Comparison of ENCODE assay signal across 8 mouse cellular contexts in the genomic region with DNA sequence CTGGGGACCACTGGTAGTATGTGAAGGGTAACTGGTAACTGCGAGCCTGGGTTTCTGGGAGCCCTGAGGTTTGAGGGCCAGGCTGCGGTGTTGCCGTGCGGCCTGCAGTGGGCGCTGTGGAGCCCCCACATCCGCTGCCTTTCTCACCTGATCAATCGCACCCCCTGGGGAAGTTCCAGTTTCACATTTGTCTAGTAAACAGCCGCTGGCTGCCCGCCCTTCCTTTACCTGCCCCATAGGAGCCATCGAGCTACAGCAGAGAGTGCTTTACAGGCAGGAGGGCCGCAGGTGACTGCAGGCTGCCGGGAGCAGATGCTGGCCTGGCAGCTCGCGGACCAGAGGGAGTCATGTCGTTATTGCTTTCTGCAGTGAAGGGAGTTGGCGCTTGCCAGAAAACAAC.
DNase-seq lines count a peak whose midpoint lies in the region; ATAC-seq and TF ChIP-seq lines count a peak whose summit lies in the region.

No protein-coding gene starts in this region.

- H3K9ac ChIP-seq in limb, embryonic 12.5 days (replicated peaks), result 0 out of 2 replicates have a peak overlapping the region, but pooled peaks have one; percentile 23
- no peak overlapping the region; the same call in 1 of the 2 replicates for H3K9ac ChIP-seq in midbrain, embryonic 12.5 days (replicated peaks)

- H3K27me3 ChIP-seq in limb, embryonic 12.5 days, result peaks cover 23% of the 10 kb centered on the region
- H3K27me3 ChIP-seq in midbrain, embryonic 12.5 days, result peaks cover 21% of the 10 kb centered on the region
- no peaks in the 10 kb centered on the region for H3K27me3 ChIP-seq in spleen, adult 2 months (ENCODE audit: control insufficient read depth, insufficient read depth, low read length)

- no peaks in the 10 kb centered on the region for H3K9me3 ChIP-seq in limb, embryonic 12.5 days
- H3K9me3 ChIP-seq in midbrain, embryonic 12.5 days, result no peaks in the 10 kb centered on the region

- WGBS in limb, embryonic 12.5 days, result 3% methylated on average over 16 of the region's 16 CpGs
- WGBS in midbrain, embryonic 12.5 days, result 6% methylated on average over 16 of the region's 16 CpGs
- WGBS in spleen, adult 2 months, result 4% methylated on average over 16 of the region's 16 CpGs

- peak overlapping the region; percentile 9; the same call in 1 of the 2 replicates for H3K27ac ChIP-seq in limb, embryonic 12.5 days
- no peak overlapping the region for H3K27ac ChIP-seq in midbrain, embryonic 12.5 days (replicated peaks)
- H3K27ac ChIP-seq in spleen, adult 2 months (ENCODE audit: insufficient read depth, low read length), result peak overlapping the region; percentile 81

- H3K36me3 ChIP-seq in limb, embryonic 12.5 days, result no peaks in the 10 kb centered on the region
- H3K36me3 ChIP-seq in midbrain, embryonic 12.5 days, result no peaks in the 10 kb centered on the region
- H3K36me3 ChIP-seq in spleen, adult 2 months (ENCODE audit: control insufficient read depth, insufficient read depth, low read length), result no peaks in the 10 kb centered on the region

- no peak for TF ChIP-seq POLR2A in spleen, adult 2 months (IDR thresholded peaks at IDR 0.05; ENCODE audit: low read depth, low read length)

- TF ChIP-seq CTCF in spleen, adult 2 months (IDR thresholded peaks at IDR 0.05; ENCODE audit: extremely low read depth, insufficient read depth, insufficient read length, insufficient replicate concordance), result peak; percentile 95

- ATAC-seq in limb, embryonic 12.5 days (ENCODE audit: insufficient number of reproducible peaks, insufficient read depth, low FRiP score, low TSS enrichment, low read depth), result peak; percentile 50; the same call in 1 of the 2 replicates
- peak; percentile 47; the same call in 1 of the 2 replicates for ATAC-seq in midbrain, embryonic 12.5 days (ENCODE audit: low FRiP score, low read depth)

- DNase-seq in left cerebral cortex, adult 11 months (ENCODE audit: low spot score), result peak; percentile 40
- DNase-seq in left cerebral cortex, adult 9 months (ENCODE audit: low spot score in 2 of 2), result no peak
- DNase-seq in embryo, embryonic 11 days, result peak; percentile 77
- peak; percentile 71 to 79 for DNase-seq in heart, adult 18-20 months
- peak; percentile 66 for DNase-seq in kidney, adult 11 months
- peak; percentile 77 to 83 for DNase-seq in spleen, adult 2 months (ENCODE audit: low read depth in 1 of 2, low spot score in 2 of 2)

- H3K4me3 ChIP-seq in limb, embryonic 12.5 days (replicated peaks), result peak overlapping the region; percentile 21
- H3K4me3 ChIP-seq in midbrain, embryonic 12.5 days, result peak overlapping the region; percentile 30
- H3K4me3 ChIP-seq in spleen, adult 2 months (ENCODE audit: extremely low read depth, insufficient read depth, insufficient read length), result peak overlapping the region; percentile 55

- H3K4me1 ChIP-seq in limb, embryonic 12.5 days (replicated peaks), result peaks cover 38% of the 10 kb centered on the region
- peaks cover 8% of the 10 kb centered on the region; the same call in 1 of the 2 replicates for H3K4me1 ChIP-seq in midbrain, embryonic 12.5 days
- peaks cover 5% of the 10 kb centered on the region; the same call in 1 of the 2 replicates for H3K4me1 ChIP-seq in spleen, adult 2 months (ENCODE audit: control insufficient read depth, insufficient read depth, insufficient read length)

- peak overlapping the region; percentile 55 for H3K4me2 ChIP-seq in limb, embryonic 12.5 days
- peak overlapping the region; percentile 55 for H3K4me2 ChIP-seq in midbrain, embryonic 12.5 days (replicated peaks)

Comparison
In these comparisons a context has a peak if more than half of its experiments do, and no peak if none do; other contexts are left out.
1. DNase-seq: peak in left cerebral cortex, adult 11 months (single experiment), embryo, embryonic 11 days (single experiment), heart, adult 18-20 months (2 of 2), kidney, adult 11 months (single experiment) and spleen, adult 2 months (2 of 2); none in left cerebral cortex, adult 9 months (0 of 2).
2. Peak in every context shown above with its lines, with median percentiles within 50 percentile points of each other: H3K4me3 ChIP-seq.